Mouse (Mus musculus): ENCODE measurements at regions not wholly inside any gene's neighbourhood (a gene's known extent, or its start where the extent isn't known, plus 50 kb on each side); places are given as distances from the start of the nearest gene placed in this dataset.

DNA sequence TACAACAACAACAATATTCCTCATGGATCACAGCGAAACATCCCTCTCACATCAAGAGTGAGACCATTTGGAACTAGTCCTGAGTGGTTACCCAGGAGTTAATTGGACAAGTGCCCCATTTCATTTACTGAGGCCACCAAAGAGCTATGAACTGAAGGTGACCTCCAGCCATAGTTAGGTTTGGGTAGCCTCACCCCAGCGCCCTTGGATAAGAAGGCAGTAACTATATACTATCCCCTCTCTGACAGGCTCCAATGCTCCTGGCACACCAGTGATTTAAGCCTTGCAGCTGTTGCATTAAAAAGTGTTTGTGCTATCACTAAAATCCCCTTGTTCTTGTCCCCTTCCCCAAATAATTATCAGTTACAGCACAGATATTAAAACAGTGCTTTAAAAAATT, 836.8 kb downstream of the Poteg start:
- DNase-seq (ENCODE audit: low spot score): peak; percentile 8
- no peak overlapping the region for H3K27ac ChIP-seq
- H3K9me3 ChIP-seq (replicated peaks; ENCODE audit: low read length): no peaks in the 10 kb centered on the region
- H3K9ac ChIP-seq (ENCODE audit: low read depth, low read length): no peak overlapping the region
- H3K4me1 ChIP-seq (replicated peaks; ENCODE audit: insufficient read depth, low read length): no peaks in the 10 kb centered on the region
- H3K36me3 ChIP-seq (ENCODE audit: insufficient read depth, low read length): no peaks in the 10 kb centered on the region
- H3K4me2 ChIP-seq (ENCODE audit: low read length): no peak overlapping the region
- no peak overlapping the region for H3K4me3 ChIP-seq (replicated peaks; ENCODE audit: low read depth, low read length)
- no peak for TF ChIP-seq CTCF (IDR thresholded peaks at IDR 0.05; ENCODE audit: low read depth)
- no peak for ATAC-seq (replicated peaks; ENCODE audit: low FRiP score, low read depth)
- 32% methylated on average over 2 of the region's 2 CpGs for WGBS
- H3K27me3 ChIP-seq (ENCODE audit: insufficient read depth, low read length): no peaks in the 10 kb centered on the region

- H3K36me3 ChIP-seq (ENCODE audit: insufficient read depth, low read length): no peaks in the 10 kb centered on the region
- no peaks in the 10 kb centered on the region for H3K9me3 ChIP-seq (replicated peaks; ENCODE audit: low read length)
- H3K4me3 ChIP-seq (replicated peaks; ENCODE audit: low read depth, low read length): no peak overlapping the region
- ATAC-seq (replicated peaks; ENCODE audit: low FRiP score, low read depth): no peak
- no peak overlapping the region for H3K4me2 ChIP-seq (ENCODE audit: low read length)
- H3K9ac ChIP-seq (ENCODE audit: low read depth, low read length): no peak overlapping the region
- no peak for TF ChIP-seq CTCF (IDR thresholded peaks at IDR 0.05; ENCODE audit: low read depth)
- 49% methylated on average over 5 of the region's 5 CpGs for WGBS
- no peaks in the 10 kb centered on the region for H3K27me3 ChIP-seq (ENCODE audit: insufficient read depth, low read length)
- no peak overlapping the region for H3K27ac ChIP-seq
- H3K4me1 ChIP-seq (replicated peaks; ENCODE audit: insufficient read depth, low read length): no peaks in the 10 kb centered on the region
- DNase-seq (ENCODE audit: low spot score): peak; percentile 55
Observed at GRCm38 (mm10) chr8:28298896-28299793, 851.7 kb downstream of the Poteg start.

GRCm38 (mm10) chr8:28317081-28317480, 869.6 kb downstream of the Poteg start:
- Histone ChIP-seq H3K4me2 (ENCODE audit: low read length) (no peak overlapping the region), H3K36me3 (ENCODE audit: insufficient read depth, low read length) (no peaks in the 10 kb centered on the region), H3K27me3 (ENCODE audit: insufficient read depth, low read length) (no peaks in the 10 kb centered on the region), H3K9ac (ENCODE audit: low read depth, low read length) (no peak overlapping the region), H3K4me3 (replicated peaks; ENCODE audit: low read depth, low read length) (no peak overlapping the region), H3K4me1 (replicated peaks; ENCODE audit: insufficient read depth, low read length) (no peaks in the 10 kb centered on the region), H3K27ac (no peak overlapping the region), H3K9me3 (replicated peaks; ENCODE audit: low read length) (no peaks in the 10 kb centered on the region)
- DNase-seq (ENCODE audit: low spot score) (no peak), ATAC-seq (replicated peaks; ENCODE audit: low FRiP score, low read depth) (no peak)
- TF ChIP-seq CTCF (IDR thresholded peaks at IDR 0.05; ENCODE audit: low read depth): peak; percentile 23; the same call in 1 of the 2 replicates
- WGBS: 58% methylated on average over 1 of the region's 1 CpGs

- peak; percentile 7 for DNase-seq (ENCODE audit: low spot score)
- TF ChIP-seq CTCF (IDR thresholded peaks at IDR 0.05; ENCODE audit: low read depth): no peak
- Histone ChIP-seq H3K27ac (no peak overlapping the region), H3K27me3 (ENCODE audit: insufficient read depth, low read length) (no peaks in the 10 kb centered on the region), H3K4me2 (ENCODE audit: low read length) (no peak overlapping the region), H3K9ac (ENCODE audit: low read depth, low read length) (no peak overlapping the region), H3K4me1 (replicated peaks; ENCODE audit: insufficient read depth, low read length) (no peaks in the 10 kb centered on the region), H3K36me3 (ENCODE audit: insufficient read depth, low read length) (no peaks in the 10 kb centered on the region), H3K4me3 (replicated peaks; ENCODE audit: low read depth, low read length) (no peak overlapping the region), H3K9me3 (replicated peaks; ENCODE audit: low read length) (no peaks in the 10 kb centered on the region)
- 45% methylated on average over 1 of the region's 1 CpGs for WGBS
- no peak for ATAC-seq (replicated peaks; ENCODE audit: low FRiP score, low read depth)
Observed at GRCm38 (mm10) chr8:28333388-28333787, 885.9 kb downstream of the Poteg start.

- 79% methylated on average over 4 of the region's 4 CpGs for WGBS
- no peak overlapping the region for H3K9ac ChIP-seq (ENCODE audit: low read depth, low read length)
- no peaks in the 10 kb centered on the region for H3K27me3 ChIP-seq (ENCODE audit: insufficient read depth, low read length)
- H3K4me2 ChIP-seq (ENCODE audit: low read length): no peak overlapping the region
- no peak overlapping the region for H3K27ac ChIP-seq
- H3K9me3 ChIP-seq (replicated peaks; ENCODE audit: low read length): no peaks in the 10 kb centered on the region
- H3K36me3 ChIP-seq (ENCODE audit: insufficient read depth, low read length): no peaks in the 10 kb centered on the region
- no peak overlapping the region for H3K4me3 ChIP-seq (replicated peaks; ENCODE audit: low read depth, low read length)
- no peak for DNase-seq (ENCODE audit: low spot score)
- ATAC-seq (replicated peaks; ENCODE audit: low FRiP score, low read depth): no peak
- no peak for TF ChIP-seq CTCF (IDR thresholded peaks at IDR 0.05; ENCODE audit: low read depth)
- H3K4me1 ChIP-seq (replicated peaks; ENCODE audit: insufficient read depth, low read length): no peaks in the 10 kb centered on the region
Observed at GRCm38 (mm10) chr8:28337484-28337883, 890.0 kb downstream of the Poteg start.

GRCm38 (mm10) chr8:28341236-28341635, 893.8 kb downstream of the Poteg start:
- Histone ChIP-seq H3K4me3 (replicated peaks; ENCODE audit: low read depth, low read length) (no peak overlapping the region), H3K9me3 (replicated peaks; ENCODE audit: low read length) (no peaks in the 10 kb centered on the region), H3K36me3 (ENCODE audit: insufficient read depth, low read length) (no peaks in the 10 kb centered on the region), H3K27me3 (ENCODE audit: insufficient read depth, low read length) (no peaks in the 10 kb centered on the region), H3K4me2 (ENCODE audit: low read length) (no peak overlapping the region), H3K27ac (no peak overlapping the region), H3K9ac (ENCODE audit: low read depth, low read length) (no peak overlapping the region), H3K4me1 (replicated peaks; ENCODE audit: insufficient read depth, low read length) (no peaks in the 10 kb centered on the region)
- 82% methylated on average over 11 of the region's 11 CpGs for WGBS
- DNase-seq (ENCODE audit: low spot score) (no peak), ATAC-seq (replicated peaks; ENCODE audit: low FRiP score, low read depth) (no peak)
- TF ChIP-seq CTCF (IDR thresholded peaks at IDR 0.05; ENCODE audit: low read depth): no peak

All from kidney, postnatal 0 days (tissue).